Mouse (Mus musculus): ENCODE data around the gene Kel.

Gene Kel

DNA sequence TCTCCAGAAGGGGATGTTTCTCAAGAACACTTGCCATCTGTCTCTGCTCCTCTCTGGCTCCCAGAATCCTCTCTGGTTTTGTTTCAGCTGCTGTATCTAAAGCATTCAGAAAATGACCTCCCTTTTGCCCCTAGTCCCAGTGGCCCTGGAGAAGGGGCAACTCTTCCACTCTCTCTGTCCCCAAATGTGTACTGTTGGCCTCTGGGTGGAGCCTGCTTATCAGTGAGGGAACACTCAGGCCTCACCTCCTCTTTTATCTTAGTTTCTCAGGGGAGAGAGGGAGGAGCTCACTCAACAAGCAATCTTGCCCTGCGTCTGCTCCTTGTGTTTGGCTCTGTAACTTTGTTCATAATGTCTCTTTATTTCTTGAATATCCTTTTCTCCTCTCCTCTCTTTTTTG, at the start of gene Kel:
Gene Kel (minus strand): TSS at position 217 of the 400 bp plus-strand sequence.
- peak; percentile 6 for DNase-seq (ENCODE audit: low spot score)

DNA sequence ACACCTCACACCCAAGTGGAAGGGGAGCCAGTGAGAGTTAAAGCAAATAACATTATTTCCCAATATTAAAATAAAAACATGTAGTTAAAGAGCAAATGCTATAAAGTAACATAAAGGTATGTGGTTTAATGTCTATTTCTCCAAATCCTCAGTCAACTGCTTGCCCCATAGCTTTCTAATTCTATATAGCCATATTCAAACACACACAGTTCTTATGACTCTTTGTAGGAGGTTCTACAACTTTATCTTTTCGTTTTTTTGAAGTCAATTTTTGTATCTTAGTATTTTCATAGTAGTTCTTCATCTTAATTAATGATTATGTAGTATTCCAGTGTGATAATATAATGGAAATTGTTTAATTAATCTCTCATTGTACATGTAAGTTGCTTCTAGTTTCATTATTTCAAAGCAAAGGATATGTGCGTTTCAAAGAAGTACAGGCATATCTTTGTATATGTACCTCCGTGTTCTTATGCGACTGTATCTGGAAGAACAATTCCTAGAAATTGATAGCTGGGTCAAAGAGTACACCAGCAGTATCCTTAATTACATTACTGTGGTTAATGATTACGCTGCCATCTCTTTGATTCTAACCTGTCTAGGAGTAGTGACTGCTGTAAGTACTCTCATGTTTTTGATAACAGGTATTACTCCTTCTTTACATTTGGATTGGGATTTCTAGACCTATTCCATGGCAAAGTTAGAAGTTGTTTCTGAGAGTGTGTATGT, 40.7 kb upstream of the Kel start:
- no peak for DNase-seq (ENCODE audit: low spot score)

DNA sequence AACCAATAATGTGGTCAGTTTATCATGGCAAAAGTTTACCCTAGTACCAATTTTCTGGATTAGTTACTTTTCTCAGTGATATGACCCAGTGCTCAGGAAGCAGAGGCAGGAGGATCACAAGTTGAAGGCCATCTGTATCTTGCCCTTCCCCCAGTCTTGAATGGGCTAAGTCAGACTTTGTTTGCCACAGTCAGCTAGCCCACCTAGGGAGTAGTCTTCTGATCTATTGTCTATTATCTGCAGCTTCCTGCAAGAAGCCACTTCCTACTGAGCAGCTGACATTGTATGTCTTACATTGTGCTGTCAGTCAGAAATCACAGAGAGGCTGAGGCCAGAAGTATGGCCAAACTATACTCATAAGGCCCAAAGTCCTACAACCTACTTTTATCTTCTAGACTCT, 37.0 kb upstream of the Kel start:
- DNase-seq (ENCODE audit: low spot score) = no peak

DNA sequence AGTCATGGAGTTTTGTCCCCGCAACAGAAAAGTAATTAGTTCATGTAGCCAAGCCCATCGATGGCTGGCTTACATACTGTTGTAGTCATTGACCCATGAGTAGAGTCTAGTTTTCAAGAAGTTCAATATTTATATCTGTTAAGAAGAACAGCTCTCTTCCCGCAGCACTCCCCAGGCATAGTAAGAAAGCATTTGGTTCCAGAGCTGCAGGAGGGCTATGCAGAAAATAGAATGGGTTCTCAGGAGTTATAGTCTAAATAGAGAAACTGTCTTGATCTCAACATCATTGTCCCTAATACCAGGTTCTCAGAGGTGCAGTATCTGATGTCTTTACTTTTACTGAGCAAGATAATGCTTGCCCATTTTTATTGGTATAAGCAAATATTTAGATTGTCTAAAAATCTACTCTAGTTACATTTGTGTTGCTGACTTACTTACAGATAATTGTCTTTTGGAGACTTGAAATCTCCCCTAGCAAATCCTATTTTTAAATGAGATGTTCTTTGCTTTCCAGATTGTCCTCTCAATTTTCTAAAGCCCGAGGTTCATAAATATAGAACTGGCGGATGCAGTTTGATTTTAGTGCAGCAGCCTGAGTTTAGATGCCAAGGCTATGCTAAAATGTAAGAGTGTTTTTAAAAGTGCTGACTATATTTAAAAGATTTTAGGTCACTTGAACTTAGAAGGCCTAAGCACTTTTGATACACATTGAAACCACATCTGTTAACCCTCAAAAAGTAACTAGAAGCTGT, 30.8 kb upstream of the Kel start:
- no peak for DNase-seq (ENCODE audit: low spot score)

DNA sequence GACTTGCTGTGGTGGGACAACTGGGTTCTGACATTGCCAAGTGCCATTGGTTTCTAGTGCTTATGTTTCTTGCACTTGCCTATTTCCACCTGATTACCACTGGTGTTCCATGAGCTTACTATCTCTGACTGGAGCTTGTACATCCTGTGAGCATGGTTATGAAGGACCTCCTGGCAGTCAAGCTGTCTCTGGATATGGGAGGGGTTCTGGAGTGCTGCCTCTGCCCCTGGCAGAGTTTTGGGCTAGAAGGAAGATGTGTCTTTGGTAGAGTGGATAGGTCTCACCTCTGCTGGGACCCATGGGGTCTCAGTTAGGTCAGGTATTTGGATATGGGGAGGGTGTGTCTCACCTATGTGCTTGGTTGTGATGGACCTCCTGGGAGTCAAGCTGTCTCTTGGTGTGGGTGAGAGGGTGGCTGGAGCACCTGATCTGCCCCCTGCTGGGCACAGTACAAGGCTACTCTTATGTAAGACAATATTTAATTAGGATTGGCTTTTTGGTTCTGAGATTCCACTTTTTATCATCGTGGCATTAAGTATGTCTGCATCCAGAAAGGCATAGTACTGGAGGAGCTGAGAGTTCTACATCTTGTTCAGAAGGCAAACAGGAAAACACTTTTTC, 24.0 kb upstream of the Kel start:
- no peak for DNase-seq (ENCODE audit: low spot score)

DNA sequence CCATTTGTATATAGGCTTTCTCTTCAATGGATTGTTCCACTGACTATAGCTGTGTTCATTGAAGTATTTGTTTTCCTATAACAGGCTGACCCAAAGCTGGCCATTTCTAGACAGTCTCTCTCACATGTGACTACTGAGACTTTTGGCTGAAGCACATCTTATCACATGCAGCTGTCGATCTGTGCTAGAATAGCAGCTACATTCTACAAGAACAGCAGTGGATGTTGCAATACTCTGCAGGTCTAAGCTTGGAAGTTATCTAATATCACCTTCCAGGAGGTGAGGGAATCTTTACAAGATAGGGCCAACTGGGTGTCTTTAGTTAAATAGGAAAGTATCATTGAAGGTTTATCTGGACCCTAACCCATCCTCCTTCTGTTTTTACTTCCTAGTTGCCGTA, 17.3 kb upstream of the Kel start:
- DNase-seq (ENCODE audit: low spot score) = no peak

DNA sequence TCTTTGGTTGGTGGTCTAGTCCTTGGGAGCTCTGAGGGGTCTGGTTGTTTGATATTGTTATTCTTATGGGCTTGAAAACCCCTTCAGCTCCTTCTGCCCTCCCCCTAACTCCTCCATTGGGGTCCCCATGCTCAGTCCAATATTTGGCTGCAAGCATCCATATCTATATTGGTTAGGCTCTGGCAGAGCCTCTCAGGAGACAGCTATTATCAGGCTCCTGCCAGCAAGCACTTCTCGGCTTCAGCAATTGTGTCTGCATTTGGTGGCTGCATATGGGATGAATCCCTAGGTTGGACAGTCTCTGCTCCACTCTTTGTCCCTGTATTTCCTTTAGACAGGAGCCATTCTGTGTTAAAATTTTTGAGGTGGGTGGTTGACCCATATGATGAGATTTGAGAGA, 6.1 kb upstream of the Kel start:
- no peak for DNase-seq (ENCODE audit: low spot score)

DNA sequence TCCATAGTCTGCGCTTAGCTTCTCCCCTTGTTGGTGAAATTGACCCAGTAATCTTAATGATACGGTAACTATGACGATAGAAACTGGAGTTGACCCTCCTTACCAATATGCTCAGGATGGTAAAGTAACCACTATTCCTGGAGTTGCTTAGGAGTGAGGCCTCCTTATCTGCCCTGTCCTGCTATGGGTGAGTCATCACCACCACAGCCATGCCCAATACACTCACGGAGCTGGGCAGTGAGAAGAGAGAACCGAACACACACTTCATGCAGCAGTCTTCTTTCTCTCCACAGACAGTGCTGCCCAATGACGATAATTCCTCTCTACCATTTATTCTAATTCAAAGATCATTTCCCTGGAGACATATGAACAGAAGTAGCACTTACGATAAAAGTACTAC, 2.1 kb upstream of the Kel start:
- no peak for DNase-seq (ENCODE audit: low spot score)

DNA sequence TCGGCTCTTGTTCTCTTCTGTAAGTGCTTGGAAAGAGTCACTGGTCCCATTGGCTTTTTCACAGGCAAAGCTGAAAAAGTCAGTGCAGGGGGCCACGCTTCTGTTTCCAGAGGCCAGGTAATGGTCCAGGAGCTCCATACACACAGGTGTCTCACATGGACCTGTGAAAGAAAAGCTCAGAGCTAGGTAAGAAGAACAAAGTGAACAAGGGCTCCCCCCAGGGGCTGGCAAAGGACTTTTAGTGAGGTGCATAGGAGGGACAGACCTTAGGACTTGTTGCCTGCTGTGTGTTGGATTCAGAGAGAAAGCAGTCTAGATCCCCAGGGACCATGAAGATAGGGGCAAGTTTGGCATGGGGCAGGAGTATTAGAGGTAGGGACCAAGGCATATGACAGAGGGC, 1.2 kb downstream of the Kel start:
- DNase-seq (ENCODE audit: low spot score) = no peak

DNA sequence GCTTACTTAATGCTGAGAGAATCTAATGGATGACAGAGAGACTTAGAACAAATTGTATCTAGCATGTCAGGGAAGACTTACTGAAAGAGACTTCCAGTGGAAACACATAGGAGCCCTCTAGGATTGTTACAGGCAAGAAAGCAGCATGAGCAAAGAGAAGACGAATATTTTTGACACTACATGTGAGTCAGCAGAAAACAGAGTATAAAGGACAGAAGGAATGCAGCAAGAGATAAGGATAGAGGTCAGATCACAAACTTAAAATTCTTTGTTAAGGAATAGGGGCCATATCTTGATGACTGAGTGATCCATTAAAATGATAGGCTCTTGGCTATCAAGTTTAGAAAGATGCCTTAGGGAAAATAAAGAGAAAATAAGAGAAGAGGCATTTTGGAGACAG, 2.9 kb downstream of the Kel start:
- no peak for DNase-seq (ENCODE audit: low spot score)

DNA sequence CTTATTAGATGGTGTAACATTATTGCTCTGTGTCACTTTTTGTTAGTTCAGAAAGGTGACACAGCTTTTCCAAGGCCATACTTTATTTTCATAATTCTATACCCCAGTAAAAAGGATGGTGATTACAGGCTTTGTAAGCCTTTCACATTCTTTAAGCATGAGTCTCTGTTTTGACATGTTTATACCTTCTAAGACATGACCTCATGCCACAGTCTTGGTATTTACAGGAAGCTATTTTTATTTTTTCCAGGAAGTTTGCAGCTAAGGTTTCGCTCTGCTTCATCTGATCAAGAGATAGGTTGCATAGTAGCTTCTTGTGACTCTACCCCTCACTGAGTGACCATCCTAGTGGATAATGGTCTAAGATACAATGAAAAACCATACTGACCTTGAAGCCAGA, 9.7 kb downstream of the Kel start:
- no peak for DNase-seq (ENCODE audit: low spot score)

DNA sequence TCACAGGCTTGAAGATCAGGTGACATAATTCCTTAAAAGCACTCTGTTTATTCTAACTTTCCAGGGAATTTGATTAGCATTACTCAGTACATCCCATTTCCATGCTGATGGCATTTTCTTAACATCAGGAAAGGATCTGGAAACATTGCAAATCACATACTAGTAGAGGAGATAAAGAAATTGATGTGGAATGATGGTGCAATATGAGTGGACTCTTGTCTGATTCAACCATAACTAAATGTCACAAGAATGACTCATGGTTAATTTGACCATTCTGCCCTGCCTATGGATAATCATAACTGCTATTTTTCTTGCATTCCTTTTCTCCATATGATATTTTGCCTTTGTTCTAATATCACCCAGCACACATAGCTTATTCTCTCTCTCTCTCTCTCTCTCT, 11.9 kb downstream of the Kel start:
- DNase-seq (ENCODE audit: low spot score) = no peak

DNA sequence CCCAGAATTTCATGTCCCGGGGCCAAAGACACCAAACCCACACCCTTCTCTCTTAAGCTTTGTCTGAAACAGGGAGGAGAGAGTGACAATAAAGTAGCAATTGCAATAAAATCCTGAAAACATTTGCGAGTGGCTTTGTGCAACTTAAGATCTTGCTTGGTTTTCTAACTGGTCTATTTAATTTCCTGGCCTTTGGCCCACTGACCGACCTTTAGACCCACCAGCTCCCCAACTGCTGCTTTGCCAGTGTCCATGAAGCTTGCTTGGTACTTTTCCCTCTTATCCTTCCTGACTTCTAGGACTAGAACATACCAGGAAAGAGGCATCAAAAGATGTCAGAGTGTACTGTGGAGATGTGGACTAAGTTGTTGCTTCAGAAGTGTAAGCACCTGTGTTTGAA, 18.5 kb downstream of the Kel start:
- no peak for DNase-seq (ENCODE audit: low spot score)

DNA sequence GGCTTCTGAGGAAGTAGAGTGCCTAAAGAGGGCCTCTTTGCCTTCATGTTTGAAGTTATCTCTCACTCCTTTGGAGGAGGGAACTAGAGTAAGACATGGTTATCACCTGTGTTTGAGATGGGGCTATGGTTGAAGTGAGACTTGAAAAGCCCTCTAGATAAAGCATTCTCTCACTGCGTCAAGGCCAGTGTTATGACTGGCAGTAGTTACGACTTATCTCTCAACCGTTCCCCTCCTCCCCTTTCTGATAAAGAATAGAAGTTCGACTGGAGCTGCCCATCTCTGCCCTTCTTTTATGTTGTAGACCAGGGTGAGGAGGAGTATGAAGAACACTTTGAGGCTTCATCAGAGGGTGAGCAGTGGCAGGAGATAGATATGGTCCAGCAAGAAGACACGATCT, 19.2 kb downstream of the Kel start:
- no peak for DNase-seq (ENCODE audit: low spot score)

DNA sequence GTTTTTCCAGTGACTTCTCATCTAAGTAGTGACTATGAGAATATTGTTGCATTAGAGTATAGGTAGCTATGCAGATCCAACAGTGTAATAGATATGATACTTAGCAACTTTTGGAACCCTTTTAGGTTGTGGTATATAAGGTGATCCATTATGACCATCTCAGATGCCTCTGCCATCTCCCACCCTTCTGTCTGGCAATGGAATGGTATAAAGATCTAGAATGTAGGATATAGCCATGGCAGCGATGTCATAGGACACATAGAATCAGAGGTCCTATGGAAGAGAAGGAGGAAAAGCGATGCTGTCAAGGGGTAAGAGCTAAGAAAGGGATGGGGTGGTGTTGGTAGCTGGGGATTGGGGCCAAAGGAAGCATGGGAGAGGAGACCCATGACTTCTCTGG, 20.0 kb downstream of the Kel start, which contains the start of gene Llcfc1:
Gene Llcfc1 (plus strand): TSS at position 301 of the 400 bp plus-strand sequence.
- DNase-seq (ENCODE audit: low spot score) = no peak

DNA sequence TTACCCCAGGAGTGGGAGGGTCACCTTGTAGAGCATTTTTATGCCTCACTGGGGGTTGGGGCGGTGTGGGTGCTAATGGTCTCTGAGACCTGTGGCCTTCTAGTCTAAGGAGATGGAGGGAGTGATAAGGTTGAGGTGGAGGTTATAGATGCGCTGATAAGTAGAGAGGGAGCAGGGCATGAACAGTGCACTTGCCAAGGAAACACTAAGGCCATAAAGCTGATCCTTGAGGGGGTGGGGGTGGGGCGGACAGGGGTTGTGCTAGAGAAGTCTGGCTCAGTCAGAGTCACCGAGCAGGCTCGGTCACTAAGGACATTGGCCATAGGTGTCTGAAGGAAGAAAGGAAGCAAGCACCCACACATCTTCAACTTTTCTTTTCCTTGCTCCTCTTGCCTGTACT, 22.5 kb downstream of the Kel start:
- no peak for DNase-seq (ENCODE audit: low spot score)

DNA sequence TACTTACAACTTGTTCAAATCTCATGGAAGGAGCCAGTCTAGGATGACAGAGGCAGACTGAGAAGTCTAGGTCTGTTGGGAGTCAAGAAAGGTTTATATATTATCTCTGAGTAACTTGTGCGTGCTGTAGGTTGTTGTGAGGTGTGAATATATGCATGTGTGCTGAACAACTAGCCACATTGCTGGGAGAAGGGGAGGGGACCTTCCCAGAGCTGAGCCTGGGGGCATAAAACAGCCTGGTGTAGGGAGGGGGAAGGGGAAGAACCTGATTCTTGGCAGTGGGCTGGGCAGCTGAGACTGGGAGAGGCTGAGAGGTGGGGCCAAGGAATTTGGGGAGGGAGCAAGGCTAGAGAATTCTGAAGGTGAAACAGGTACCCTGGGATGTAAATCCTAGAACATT, 23.5 kb downstream of the Kel start, which contains the start of gene Trpv5:
Gene Trpv5 (minus strand): TSS at position 101 of the 400 bp plus-strand sequence.
- no peak for DNase-seq (ENCODE audit: low spot score)

DNA sequence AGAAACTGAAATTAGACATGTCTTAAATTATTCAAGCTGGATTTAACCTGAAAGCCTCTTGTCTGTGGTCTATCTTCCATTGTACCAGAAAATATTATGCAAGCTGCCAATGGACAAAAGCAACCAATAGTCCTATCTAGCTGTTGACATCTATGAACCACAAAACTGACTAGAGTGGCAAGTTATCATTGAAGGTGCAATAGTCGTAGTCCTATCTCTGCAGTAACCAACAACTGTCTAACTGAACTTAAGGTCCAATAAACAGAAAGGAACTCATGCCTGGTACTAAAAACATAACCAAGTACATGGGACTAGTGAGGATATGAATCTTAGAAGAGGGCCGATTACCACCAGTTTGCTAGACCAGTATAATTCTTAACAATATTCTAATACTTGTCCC, 27.6 kb downstream of the Kel start:
- DNase-seq (ENCODE audit: low spot score) = no peak

DNA sequence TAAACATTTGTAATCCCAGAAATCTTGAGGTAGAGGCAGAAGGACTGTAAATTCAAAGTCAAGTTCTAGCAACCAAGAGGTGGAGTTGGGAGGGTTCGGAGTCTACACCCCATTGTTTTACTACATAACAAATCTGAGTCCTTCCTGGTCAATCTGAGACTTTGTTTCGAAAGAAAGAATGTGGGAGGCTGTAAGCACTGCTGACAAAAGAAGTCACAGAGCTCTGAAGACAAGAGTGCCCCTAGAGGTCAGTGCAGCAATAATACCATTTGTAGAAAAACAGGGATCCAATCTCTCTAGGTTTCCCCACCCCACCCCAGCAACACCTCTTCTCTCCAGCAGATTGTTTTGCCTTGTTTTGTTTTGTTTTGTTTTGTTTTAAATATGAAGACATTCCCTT, 41.8 kb downstream of the Kel start:
- peak; percentile 29 for DNase-seq (ENCODE audit: low spot score)

DNA sequence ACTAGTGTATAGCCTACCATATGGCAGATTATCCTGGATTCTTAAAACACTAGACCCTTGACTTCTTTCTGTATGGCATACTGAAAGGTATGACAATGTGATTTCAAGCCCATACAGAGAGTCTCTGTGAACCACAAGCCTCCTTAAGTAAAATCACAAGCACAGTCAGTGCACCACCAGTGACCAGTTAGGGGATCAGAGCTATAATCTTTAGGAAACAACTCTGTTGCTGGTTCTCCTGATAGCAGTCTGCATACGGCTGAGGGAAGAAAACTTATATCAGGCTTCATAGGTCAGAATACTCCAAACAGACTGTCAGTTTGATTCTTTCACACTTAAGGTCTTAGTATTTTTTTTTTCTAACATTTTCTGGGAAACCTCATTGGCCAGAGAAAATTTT, 45.7 kb downstream of the Kel start:
- no peak for DNase-seq (ENCODE audit: low spot score)

DNA sequence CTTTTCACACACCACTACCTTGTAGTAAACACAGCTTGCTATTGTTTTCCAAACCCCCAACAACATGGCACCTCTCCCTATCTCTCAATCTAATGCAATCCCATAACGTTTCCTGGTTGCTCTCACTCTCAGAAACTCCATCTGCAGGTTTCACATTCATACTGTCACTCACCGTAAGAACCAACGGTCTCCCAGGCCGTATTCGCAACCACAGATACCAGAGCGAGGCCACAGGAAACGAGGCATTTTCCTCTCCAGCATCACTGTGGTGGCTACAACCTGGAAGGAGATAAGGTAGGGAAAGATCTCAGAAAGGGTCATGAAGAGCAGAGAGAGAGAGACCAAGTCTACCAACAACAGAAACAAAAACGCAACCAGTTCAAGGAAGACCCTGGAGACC, 49.5 kb downstream of the Kel start:
- DNase-seq (ENCODE audit: low spot score) = no peak

DNA sequence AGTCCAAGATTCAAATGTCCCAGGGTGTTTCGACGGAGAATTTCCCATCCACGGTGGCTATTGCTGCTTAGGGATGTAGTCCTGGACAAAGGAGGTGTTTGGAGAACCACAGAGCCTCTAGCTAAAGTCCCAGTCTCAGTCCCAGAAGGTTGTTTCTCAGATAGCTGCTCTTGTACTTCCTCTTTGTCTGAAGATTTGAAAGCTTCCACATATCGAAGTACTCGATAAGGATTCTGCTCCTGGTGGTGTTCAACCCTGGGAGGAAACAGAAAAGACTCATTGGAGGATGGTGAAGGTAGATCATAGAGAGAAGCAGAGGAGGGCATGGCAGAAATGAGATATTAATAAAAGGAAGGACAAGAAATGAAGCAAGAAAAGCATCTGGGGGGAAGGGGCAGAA, 51.0 kb downstream of the Kel start:
- no peak for DNase-seq (ENCODE audit: low spot score)

DNA sequence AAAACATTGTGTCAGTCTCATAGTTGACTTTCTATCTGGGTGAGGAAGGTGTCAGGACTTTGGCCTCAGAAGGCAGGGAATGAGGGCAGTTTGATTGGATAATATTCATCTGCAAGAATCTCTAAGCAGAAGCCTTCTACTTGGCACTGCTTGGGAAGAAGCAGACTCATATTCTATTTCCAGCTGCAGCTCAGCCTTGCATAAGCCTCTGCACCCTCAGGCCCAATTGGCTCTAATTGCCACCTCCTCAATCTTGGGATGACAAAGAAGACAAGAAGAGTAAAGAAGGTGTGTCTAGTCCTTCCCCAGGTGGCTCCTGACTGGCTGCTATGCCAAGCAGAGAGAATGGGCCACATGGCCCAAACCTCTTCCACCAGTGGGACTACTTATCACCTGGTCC, 57.5 kb downstream of the Kel start:
- DNase-seq (ENCODE audit: low spot score) = no peak

Measured in embryo, embryonic 10 days (tissue).